Mouse (Mus musculus) heart, adult 2 months (tissue): ENCODE data around the gene Smim23. TPM values are rescaled to one million over a fixed set of nuclear protein-coding genes. Genes with fewer than 3 reads are reported as not detected.

Source experiments
- DNase-seq, 2 experiments: peaks; one replicate each; pipeline ENCODE4 v3.0.0; 2021
- H3K27ac ChIP-seq: fragments of 200-600 bp; 2 replicates; pipeline ENCODE4 v1.8.1; 2022
- H3K27me3 ChIP-seq: fragments of 200-500 bp; 2 replicates; pipeline ENCODE4 v1.6.1; 2012; ENCODE audit warnings: mild to moderate bottlenecking, low read length, inconsistent platforms, mixed read lengths; ENCODE audit not compliant: control insufficient read depth, insufficient read depth
- H3K36me3 ChIP-seq: fragments of 200-500 bp; 2 replicates; pipeline ENCODE4 v1.6.1; 2012; ENCODE audit warnings: low read length, inconsistent platforms; ENCODE audit not compliant: control insufficient read depth, insufficient read depth
- H3K4me1 ChIP-seq: fragments of 200-500 bp; 2 replicates; pipeline ENCODE4 v1.6.1; 2011; ENCODE audit warnings: low read length; ENCODE audit not compliant: control insufficient read depth, insufficient read depth
- H3K4me3 ChIP-seq: fragments of 200-600 bp; 2 replicates; pipeline ENCODE4 v1.8.1; 2022
- H3K79me2 ChIP-seq: fragments of 200-500 bp; replicated peaks from 2 replicates; pipeline ENCODE4 v1.6.1; 2012; ENCODE audit warnings: mild to moderate bottlenecking, inconsistent platforms, low read length, moderate library complexity, mixed read lengths; ENCODE audit not compliant: control insufficient read depth, insufficient read depth
- H3K9ac ChIP-seq: fragments of 200-500 bp; 2 replicates; pipeline ENCODE4 v1.6.1; 2012; ENCODE audit warnings: low read depth, mild to moderate bottlenecking, control low read depth, inconsistent platforms, low read length, mixed read lengths
- CTCF ChIP-seq: fragments of 200-600 bp; IDR thresholded peaks from 2 replicates; pipeline ENCODE4 v1.8.1; 2022; ENCODE audit warnings: antibody characterized with exemption, mild to moderate bottlenecking, moderate library complexity
- EP300 ChIP-seq: fragments of 200-500 bp; IDR thresholded peaks from 2 replicates; pipeline ENCODE4 v1.6.1; 2011; ENCODE audit warnings: low read depth, low read length, control low read depth; ENCODE audit not compliant: insufficient read depth
- POLR2A ChIP-seq: fragments of 200-500 bp; IDR thresholded peaks from 2 replicates; pipeline ENCODE4 v1.6.1; 2011; ENCODE audit warnings: mild to moderate bottlenecking, low read depth, low read length, control low read depth; ENCODE audit not compliant: insufficient read depth
- WGBS: fragments of 180-500 bp; shearing (Covaris S2); methylation state at CpG from one replicate; pipeline ENCODE4 v1.1.7; 2018; 5-methylcytosine and 5-hydroxymethylcytosine counted together
- intact Hi-C: fragments of 180-260 bp; cut with DNase I; formaldehyde crosslinking; loops from one replicate; pipeline ENCODE4 v1.15.1; 2025
- polyA plus RNA-seq: library from polyadenylated mRNA; depleted of rRNA; stranded (reverse); fragments of >200 nt; gene quantifications from 2 replicates; pipeline ENCODE4 v1.2.3, GENCODE M21; 2012; rRNA removed
- total RNA-seq, 2 experiments: library from RNA; stranded (reverse); gene quantifications; 2 replicates each; pipeline ENCODE4 v1.2.3; 2021

Gene Smim23
- total and polyA plus RNA-seq, 3 experiments, result not detected

- intact Hi-C loops, result no loop called here
- Histone ChIP-seq H3K4me1 (peaks cover 1% of the 10 kb centered on the region), H3K36me3 (no peaks in the 10 kb centered on the region), H3K9ac (no peak overlapping the region), H3K79me2 (no peaks in the 10 kb centered on the region), H3K27me3 (no peaks in the 10 kb centered on the region), H3K27ac (no peak overlapping the region), H3K4me3 (no peak overlapping the region)
- no peak for TF ChIP-seq POLR2A
- peak; percentile 43 for TF ChIP-seq CTCF
- no peak for TF ChIP-seq EP300
- DNase-seq, result no peak
- 83% methylated on average over 12 of the region's 12 CpGs for WGBS
These were observed 55.6 kb downstream of the Smim23 start for GRCm38 (mm10) chr11:32768642-32769343.

Other genes starting within 250 kb of the Smim23 start
- gene Fbxw11, start 181.9 kb downstream of the Smim23 start, total RNA-seq, result 10 to 100 TPM; 47.8 to 58.7 TPM
- gene Fbxw11, start 181.9 kb downstream of the Smim23 start, polyA plus RNA-seq, result 27.3 and 53.7 TPM in 2 replicates